Mouse (Mus musculus) cerebellum, postnatal 10 days (tissue): ENCODE data around the gene Cbfa2t2.

Experiments
- DNase-seq, 2 experiments: peaks; one replicate each; pipeline ENCODE4 v3.0.0; 2021; ENCODE audit warnings: mixed read lengths in 2 of 2

Cbfa2t2 gene

GRCm38 (mm10) chr2:154539720-154540119, 103.4 kb downstream of the Cbfa2t2 start:
- DNase-seq, result peak; percentile 81 to 82

- DNase-seq, result peak in 1 of 2 experiments; percentile 23
These were observed 105.3 kb downstream of the Cbfa2t2 start for GRCm38 (mm10) chr2:154541630-154542029.

GRCm38 (mm10) chr2:154543567-154544347, 107.5 kb downstream of the Cbfa2t2 start:
- peak; percentile 99 for DNase-seq

GRCm38 (mm10) chr2:154546711-154547110, 110.4 kb downstream of the Cbfa2t2 start, which contains the start of gene 1700003F12Rik:
TSS of gene 1700003F12Rik (plus strand) at chr2:154547085.
- peak; percentile 56 to 65 for DNase-seq

DNA sequence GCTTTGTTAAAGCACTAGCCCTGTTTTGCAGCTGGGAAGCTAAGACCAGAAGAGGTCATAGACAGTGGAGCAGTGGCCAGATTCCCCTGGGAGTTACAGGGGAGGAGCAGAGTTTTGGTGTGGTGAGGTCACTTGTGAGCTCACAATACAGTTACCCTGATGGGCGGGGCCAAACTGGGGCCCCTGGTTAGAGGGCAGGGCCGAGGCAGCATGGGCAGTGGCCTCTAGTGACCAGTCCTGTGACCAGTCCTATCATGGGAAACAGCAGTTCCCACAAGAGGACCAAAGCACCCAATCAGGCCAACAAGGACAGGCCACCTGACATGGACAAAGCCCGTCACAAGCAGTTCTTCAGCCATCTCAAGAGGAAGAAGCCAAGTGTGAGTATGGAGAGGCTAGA, 112.4 kb downstream of the Cbfa2t2 start:
- DNase-seq, result peak; percentile 49 to 58

- DNase-seq, result peak; percentile 82 to 86
These were observed 113.0 kb downstream of the Cbfa2t2 start for GRCm38 (mm10) chr2:154549127-154549885.

DNA sequence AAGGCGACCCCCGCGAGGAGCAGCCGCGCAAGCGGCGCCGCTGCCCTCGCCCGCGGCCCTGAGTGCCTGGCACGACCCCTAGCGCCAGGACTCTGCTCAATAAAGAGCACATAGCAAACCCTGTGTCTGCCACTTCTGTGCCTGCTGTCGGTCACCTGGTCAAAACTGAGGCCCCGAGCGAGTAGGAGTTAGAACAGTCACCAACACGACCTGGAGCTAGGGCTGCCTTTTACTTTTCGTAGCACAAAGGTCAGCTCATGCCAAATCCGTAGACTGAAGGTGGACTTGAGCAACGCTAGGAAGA, 113.6 kb downstream of the Cbfa2t2 start:
- no peak for DNase-seq

GRCm38 (mm10) chr2:154550937-154551336, 114.7 kb downstream of the Cbfa2t2 start:
- DNase-seq, result peak; percentile 52 to 61

DNA sequence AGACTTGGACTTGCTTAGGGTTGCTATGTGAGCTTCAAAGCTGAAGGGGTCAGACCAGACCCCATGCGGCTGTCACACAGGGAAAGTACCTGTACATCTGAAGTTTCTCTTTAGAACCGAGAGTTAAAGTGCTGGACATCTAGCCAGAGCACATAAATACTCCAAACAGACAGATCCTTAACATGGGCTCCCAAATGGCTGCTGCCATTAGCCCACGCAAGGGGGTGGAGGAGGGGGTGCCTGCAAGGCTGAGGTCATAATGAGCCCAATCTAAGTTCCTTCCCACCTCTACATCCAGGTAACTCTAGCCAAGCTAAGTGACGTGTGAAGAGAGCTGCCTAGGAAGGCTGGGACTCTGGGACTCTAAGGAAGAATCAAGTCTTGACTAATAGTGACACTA, 115.2 kb downstream of the Cbfa2t2 start, which contains the start of gene Actl10:
Gene Actl10 (plus strand): TSS at position 301 of the 400 bp plus-strand sequence.
- peak; percentile 30 to 32 for DNase-seq

GRCm38 (mm10) chr2:154551927-154552326, 115.6 kb downstream of the Cbfa2t2 start:
- DNase-seq, result peak; percentile 77 to 79

DNA sequence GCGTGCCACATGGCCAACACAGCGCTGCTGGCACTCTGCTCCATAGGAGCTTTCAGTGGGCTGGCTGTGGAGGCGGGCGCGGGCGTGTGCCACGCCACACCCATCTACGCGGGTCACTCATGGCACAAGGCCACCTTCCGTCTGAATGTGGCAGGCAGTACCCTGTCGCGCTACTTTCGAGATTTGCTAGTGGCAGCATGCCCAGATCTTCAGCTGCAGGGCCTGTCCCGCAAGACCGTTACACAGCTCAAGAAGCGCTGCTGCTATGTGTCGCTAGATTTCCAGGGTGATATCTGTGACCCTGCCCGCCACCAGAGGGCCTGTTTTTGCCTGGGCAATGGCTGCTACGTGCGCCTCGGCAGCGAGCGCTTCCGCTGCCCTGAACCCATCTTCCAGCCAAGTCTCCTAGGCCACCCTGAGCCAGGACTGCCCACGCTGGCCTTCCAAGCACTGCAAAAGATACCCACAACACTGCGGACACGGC, 116.2 kb downstream of the Cbfa2t2 start:
- peak; percentile 97 for DNase-seq

DNA sequence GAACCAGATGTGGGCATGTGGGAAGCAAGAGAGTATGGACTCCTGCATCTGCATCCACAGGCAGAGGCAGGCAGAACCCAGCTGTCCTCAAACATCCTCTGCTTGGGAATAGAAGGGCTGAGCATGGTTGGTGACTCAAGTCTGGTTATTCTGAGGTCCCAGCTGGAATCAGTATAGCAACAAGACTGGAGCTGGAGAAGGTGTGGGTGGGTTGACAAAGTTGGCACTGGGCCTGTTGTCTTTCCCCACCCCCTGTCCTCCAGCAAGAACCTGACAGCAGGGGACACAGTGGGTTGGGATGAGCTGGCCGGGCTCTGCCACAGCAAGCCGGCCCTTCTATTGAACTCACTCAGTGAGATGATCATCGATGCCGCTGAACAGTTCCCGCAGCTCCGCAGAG, 119.0 kb downstream of the Cbfa2t2 start:
- peak in 1 of 2 experiments; percentile 58 for DNase-seq

- DNase-seq, result peak; percentile 84 to 88
These were observed 121.0 kb downstream of the Cbfa2t2 start for GRCm38 (mm10) chr2:154557184-154557832.

GRCm38 (mm10) chr2:154558264-154559039, 122.2 kb downstream of the Cbfa2t2 start, which contains the start of gene Necab3:
TSS of gene Necab3 (minus strand) at chr2:154558890.
- DNase-seq, result peak; percentile 91 to 94

DNA sequence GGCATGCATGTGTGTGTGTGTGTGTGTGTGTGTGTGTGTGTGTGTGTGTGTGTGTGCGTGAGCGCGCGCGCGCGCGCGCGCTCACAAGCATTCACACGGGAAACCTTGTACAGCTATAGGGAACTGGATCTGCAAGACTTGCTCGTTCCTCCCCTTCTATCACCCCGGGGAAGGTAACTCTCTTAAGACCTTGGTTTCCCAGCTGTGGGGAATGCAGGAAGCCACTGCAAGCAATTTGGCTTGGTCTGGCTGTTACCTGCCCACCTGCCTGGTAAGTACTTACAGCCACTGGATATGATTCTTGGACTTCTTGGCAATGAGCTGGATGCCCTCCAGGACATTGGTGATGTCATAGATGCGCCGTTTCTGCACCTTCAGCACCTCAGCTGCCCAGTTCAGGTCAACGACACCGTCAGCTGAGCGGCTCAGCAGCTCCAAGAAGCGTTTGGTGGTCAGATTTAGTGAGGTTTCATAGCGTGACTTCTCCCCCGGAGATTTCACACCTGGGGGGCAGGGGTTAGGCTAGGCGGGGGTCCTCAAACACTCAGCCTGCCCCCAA, 127.4 kb downstream of the Cbfa2t2 start:
- no peak for DNase-seq

GRCm38 (mm10) chr2:154565562-154565961, 129.3 kb downstream of the Cbfa2t2 start:
- DNase-seq, result peak; percentile 92

DNA sequence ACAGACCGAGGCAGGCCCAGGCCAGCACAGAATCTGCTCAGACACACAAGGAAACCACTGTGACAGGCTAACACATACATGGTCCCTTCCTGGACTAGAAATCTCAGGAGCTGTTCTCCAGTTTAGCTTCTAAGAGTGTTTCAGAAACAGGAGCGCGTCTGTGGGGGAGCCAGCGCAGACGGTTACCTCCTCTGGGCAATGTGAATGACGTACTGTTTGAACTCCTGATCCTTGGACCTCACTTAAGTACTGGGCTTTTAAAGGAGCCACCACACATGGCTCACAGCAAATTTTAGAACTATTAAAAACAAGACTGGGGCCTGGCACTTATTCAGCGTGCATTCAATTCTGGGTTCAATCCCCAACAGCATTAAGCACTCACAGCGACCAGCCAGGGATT, 130.4 kb downstream of the Cbfa2t2 start:
- no peak for DNase-seq

- DNase-seq, result no peak
These were observed 131.5 kb downstream of the Cbfa2t2 start for GRCm38 (mm10) chr2:154567766-154568165.

- peak; percentile 71 to 83 for DNase-seq
These were observed 132.2 kb downstream of the Cbfa2t2 start for GRCm38 (mm10) chr2:154568329-154569070.

DNA sequence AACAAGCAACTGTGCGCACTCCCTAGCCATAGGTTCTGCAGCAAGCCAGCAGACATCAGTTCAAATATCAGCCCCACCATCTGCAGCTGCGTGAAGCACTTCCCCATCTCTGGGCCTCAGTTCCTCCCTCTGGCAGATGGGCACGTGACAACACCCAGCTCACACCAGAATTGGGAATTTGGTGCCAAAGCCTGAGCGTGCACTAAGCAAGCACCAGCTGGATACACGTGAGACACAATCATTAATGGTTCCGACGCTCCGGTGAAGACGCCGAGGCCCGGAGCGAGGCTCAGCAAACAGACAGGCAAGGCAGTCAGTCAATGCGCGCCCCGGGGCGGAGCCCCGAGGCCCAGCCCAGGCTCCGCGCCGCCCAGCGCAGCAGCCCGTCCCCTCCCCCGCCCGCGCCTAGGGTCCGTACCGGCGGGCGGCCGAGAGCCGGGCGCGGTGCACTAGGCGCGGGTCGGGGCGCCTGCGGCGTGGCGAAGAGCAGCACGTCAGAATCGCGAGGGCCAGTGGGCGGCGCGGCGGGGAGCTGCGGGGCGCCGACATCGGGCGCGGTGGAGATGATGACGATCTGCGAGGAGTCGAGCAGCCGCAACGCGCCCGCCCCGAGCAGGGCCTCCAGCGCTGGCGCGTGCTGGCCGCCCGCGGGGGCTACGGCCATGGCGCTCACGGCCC, 132.9 kb downstream of the Cbfa2t2 start:
- DNase-seq, result peak; percentile 69 to 78
